Mouse (Mus musculus): ENCODE results near the gene Nfib.

The Nfib gene

DNA sequence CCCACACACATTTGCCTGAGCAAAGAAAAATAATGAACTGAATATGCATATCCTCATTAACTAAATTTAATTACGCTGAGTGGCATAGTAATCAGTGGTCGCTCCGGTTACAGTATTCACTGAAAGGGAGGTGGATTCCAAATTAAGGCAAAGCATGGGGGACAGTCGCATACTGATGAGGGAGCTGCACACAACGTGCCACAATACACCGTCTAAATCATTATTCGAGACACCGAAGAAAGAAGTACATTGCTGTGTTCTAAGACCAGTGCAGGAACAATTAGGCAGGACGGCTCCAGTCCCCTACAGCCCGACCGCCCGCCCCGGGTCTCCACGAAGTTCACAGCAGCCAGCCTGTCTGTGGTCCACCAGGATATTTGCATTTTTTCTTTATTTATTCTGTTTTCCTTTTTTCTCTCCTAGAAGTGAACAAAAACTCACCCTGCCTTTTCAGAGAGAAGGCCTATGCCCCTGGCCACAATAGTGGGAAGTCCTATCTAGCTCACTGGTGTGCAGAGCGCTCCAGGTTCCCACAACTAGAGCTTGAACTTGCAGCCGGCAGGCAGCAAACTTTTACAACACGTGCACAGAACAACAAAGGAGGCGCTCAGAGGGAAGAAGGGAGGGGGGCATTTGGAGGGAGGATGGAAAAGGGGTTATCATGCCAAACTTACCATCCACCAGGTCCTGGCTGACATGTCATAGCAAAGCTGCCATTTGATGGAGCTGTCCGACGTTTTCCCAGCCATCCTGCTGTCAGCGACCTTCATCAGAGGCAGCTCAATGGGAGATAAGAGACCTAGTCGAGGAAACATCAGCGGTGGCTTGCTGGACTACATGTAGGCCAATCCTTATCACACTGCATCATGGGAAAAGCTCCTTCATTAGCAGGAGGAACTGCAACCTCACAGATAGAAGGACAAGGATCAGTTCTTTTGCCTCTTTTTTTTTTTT, at the start of gene Nfib:
Gene Nfib, minus strand, starts transcription at position 910 of the 954 bp plus-strand sequence.
- no peak for DNase-seq (ENCODE audit: low read depth)

DNA sequence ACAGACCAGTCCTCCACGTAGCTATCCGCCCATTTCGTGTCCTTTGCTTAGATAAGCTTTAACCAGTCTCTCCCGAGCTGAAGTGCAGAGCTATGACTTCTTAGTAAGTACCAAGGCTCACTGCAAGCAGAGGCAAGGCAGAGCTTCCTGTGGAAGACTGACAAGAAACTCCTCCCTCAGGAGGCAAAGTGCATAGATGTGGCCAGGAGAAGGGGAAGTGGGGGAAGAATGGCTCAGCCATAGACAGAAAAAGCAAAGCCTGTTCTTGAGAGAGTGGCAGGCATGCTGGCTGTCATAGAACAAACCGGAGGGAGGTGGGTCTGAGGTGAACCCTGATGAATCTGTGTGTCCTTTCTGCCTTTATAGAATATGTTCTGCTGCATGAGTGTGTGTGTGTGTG, 30.2 kb upstream of the Nfib start:
- DNase-seq (ENCODE audit: low read depth), result no peak

DNA sequence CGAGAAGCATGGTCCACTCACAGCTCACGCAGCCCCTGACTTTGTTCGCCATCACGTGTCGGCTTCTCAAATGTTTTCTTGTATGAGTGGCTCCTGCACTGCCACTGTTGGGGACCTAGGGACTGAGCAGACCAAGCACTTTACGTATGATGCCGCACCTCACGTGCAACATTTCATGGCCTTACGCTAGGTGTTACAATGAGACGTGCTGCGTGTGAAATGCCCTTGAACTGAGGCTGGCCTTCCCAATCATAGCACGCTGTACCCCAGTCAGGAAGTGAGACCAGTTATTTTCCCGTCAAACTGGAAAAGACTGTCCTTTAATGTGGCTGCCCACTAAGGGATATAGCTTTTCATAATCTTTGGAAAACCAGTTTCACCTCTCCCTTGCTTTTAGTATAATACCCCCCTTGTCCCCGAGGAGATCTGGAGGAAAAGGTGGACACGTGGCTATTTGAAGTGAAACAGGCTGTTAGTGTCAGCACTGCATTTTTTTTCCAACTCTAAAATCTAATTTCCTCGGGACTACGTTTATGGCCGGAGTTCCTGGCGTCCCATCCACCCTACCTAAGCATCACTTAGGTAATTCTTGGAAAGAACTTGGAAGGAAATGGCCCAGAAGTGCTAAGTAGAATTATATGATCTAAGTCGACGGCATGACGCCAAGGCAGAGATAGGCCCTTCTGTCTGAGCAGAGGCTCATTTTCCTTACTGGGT, 29.4 kb upstream of the Nfib start:
- no peak for DNase-seq (ENCODE audit: low read depth)

DNA sequence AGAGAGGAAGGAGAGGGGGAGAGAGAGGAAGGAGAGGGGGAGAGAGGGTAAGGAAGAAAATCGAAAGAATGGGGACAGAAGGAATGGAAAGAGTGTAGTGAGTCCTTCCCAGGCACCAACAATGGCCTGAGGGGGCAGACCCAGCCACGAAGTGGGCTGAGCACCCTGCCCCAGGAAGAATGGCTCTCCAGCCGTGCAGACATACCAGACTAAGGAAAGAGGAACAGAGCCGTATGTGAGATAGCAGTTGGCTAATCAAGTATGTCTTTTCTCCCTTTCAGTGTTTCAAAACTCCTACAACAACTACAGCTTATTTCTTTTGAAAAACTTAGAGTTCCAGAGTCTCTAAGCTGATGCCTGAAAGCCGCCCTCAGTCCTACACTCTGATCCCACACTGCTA, 28.8 kb upstream of the Nfib start:
- DNase-seq (ENCODE audit: low read depth), result no peak

DNA sequence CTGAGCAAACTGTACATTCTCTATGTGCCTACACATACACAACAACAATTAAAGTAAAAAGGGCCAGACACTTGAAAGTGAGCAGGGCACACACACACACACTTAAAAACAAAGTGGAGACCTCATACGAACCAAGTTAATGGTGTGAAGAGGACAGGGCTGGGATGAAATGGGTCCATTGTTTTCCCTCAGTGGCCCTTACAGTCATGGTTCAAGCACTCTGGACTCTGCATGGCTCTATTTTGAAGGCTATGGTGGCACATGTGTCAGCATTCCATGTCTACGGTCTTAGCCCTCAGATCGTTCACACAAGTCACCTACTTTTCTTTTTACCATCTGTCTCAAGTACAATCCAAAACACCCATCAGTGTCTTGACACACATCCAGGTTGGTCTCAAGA, 28.1 kb upstream of the Nfib start:
- DNase-seq (ENCODE audit: low read depth), result no peak

DNA sequence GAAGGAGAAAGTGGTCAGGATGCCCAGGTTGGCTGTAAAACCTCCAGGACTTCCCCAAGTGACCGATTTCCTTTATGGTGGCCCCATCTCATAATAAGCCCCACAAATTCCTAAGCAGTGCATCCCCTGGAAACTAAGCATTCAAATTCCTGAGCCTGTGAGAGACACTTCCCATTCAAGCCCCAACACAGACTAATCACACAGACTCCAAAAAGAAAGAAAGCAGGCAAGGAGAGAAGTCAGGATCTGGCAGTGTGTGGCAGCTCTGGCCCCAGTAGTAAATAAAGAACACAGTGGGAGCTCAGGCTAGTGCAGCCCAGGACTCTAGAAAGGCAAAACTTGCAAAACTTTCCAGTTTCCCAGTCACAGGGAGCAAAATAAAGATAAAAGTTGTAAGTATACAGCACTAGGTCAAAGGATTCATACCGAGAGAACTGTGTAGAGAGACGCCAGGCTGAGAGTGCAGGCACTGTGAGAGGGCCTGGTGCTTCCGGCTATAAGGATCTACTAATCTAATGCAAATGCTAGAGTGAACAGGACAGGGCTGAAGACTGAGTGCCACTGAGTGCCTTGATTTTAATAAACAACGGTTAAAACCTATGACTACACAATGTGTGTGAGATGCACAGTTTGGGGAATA, 24.8 kb upstream of the Nfib start:
- no peak for DNase-seq (ENCODE audit: low read depth)

DNA sequence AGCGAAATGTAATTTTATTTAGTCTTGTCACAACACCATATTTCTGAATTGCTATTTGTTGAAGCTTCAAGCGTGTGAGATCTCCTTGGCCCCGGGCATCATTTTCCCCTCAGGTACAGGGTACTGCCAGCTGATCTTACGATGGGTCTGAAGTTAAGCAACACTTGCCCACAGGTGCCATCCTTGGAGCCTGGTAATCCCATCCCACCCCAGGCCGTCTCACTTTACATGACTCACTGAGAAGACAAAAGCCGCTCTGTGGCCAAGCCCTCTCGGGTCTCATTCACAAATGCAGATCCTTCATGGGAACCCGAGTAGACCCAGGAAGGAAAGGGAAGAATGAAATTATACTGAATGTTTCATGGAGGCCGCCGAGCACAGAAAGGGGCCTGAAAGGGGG, 18.5 kb upstream of the Nfib start:
- no peak for DNase-seq (ENCODE audit: low read depth)

DNA sequence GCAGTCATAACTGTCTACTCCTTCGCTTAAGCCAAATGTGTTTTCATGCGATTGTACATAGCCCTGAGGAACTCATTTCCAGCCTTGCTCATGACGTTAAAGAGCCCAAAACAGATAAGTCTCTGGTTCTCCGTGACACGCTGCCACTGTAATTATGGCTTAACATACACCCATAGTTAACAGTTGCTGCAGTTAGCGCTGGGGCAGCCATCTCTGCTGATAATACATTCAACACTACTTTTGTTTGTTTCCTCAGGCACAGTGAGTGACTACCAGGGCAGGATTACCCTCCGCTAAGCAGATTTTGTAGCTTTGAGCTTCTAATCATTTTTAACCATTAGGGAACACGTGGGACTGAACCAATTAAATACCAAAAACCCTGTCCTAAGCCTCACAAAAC, 17.5 kb upstream of the Nfib start:
- no peak for DNase-seq (ENCODE audit: low read depth)

DNA sequence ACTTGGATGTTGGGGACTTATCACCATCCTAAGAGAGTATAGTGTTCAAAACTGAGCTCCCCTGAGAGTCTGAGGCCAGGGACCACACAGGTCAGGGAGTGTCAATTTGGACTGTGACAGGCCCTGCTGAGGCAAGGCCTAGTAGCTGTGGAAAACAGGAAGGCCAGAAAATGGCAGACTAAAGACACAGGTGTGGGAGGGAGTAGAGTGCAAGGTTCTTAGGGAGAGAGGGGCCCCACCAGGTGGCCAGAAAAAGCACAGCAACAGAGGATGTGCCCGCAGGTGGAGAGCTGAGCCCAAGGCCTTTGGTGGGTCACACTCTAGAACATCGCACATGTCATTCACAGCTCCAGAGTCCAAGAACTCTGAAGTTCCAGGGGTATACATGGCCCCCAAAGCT, 10.3 kb upstream of the Nfib start:
- DNase-seq (ENCODE audit: low read depth), result no peak

DNA sequence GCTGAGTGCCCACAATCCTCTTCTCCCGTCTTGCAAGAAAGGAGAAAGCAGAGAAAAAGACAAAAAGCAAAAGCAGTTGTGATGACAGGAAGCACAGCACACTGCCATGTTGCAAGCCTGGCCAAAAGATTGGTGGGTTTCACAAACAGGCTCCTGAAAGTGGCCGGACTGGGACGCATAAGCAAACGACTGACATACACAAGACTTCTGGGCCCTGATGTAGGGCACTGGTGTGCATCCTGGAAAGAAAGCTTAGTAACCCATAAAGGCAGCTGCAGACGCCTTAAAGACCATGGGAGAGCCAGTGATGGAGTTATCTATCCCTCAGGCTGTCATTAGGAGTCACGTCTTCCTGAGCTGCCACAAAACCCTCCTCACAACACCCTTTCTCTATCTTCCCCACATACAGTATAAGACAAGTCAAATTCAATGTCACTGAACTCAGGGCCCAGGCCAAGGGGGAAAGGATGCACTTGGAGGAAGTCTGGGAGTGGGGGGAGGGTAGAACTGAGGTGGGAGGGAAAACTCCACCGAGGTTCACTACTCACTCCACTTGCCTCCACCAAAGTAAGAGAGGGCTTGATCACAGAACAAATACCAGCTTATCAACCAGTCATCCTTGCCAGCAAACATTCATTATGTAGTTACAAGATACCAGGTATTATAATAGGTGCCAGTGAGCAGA, 6.2 kb upstream of the Nfib start:
- no peak for DNase-seq (ENCODE audit: low read depth)

DNA sequence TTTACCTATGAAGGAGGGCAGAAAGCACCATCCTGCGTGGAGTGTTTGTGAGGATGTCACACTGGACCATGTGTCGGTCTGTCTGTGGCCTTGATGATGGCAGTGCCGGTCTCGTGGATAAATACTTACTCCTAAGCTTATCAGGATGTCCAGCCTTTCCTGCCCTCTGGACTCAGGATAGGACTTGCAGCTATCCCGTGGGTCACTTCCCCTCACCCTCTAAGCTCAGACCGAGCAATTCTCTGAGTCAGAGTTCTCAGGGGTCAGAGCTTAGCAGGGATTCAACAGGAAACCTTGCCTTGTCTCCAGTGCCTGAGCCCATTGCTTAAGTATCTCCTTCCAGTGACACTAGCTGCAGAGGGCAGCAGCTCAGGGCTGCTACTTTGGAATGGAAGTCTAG, 4.1 kb upstream of the Nfib start:
- no peak for DNase-seq (ENCODE audit: low read depth)

DNA sequence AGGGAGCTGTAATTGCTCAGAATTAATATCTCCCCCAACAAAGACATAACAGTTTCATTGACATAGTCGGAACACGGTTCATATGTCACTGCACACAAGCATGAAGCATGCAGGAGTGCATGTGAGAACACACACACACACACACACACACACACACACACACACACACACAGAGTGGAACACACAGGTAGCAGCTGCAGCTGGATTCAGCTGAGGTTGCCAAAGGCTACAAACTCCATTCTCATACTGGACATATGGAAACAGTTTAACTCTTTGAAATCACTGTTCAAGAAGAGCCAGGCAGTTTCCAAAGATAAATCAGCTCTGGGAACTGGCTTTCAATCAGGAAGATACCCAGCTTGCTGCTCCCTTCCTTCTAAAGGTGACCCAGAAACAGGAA, 462 bp upstream of the Nfib start:
- DNase-seq (ENCODE audit: low read depth), result no peak

DNA sequence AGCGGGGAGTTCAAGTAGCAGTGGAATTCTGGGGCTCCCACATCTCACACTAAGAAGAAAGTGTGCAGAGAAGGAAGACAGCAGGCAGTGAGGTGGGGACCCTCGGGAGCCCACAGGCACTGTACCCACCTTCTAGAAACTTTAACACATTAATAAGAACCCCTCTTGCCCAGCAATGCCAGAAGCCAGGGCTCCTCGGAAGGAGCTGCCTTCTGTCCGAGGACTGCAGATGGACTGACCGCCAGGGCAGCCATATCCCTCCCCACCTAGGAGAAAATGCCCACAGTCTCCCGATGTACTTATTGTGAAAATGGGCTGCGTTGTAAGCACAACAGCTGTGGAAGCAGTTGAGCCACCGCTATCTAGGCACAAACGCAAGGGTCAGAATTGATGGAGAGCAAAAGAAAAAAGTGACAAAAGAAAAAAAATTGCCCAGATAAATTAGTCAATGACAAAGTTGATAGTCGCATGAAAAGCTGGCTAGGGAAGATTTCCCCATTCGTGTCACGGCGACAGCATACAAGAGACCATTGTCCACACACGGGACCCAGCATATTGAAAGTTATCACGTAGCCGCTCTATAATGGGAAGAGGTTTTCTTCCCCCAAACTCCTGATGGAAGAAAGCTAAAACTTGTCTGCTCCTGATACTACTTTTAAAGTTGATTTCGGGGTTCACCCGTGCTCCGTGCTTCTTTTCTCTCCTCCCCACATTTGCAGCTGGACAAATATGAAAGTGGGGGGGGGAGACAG, 1.3 kb downstream of the Nfib start:
- DNase-seq (ENCODE audit: low read depth), result no peak

DNA sequence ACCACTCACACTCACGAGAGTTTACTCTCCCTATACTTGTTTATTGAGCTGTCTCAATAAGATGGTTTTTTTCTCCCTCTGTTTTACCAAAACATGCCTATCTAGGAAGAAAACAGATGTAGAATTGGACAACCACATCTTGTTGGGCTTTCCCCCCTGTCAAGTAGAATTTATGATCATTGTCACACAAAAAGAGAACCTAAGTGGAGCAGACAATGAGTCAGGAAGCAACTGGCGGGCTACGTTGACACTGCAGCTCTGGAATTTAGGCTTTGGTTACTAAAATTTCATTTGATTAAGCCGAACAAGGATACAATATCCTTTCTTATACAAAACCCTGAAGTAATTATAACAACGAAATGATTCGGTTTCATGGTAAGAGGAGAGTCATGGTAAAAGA, 2.7 kb downstream of the Nfib start:
- no peak for DNase-seq (ENCODE audit: low read depth)

DNA sequence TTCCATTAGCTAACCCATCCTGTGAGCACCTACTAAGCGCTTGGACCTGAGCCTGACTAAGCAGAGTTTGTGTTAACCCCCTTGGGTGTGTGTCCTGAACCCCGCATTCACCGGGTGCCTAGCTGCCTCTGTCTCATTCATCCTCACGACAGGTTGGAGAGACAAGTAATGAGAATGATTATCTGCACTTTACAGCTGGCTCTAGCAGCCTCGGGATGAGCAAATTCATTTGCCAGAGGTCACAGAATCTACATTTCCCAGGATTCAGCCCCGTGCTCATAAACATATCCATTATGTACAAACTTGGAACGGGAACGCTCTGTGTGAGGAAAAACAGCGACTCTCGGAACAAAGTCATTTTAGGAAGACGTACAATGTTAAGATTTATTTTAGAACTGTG, 6.0 kb downstream of the Nfib start:
- DNase-seq (ENCODE audit: low read depth), result no peak

DNA sequence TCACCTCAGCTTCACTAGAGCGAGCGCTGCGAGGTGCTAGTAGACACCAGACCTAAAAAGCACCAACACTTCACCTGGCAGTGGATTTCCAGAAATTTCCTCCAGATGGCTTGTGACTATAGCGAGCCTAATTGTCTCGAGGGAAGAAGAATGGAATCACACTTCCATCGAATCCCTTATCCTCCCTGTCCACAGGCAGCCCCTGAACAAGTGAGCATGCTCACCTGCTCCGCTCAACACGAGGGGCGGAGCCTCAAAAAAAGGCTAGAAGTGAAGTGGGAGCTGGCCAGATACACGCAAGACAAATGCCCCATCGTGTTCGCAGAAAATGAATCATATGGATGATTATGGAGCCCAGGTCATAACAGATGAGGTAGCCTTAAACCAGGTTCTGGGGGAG, 6.9 kb downstream of the Nfib start:
- DNase-seq (ENCODE audit: low read depth), result no peak

DNA sequence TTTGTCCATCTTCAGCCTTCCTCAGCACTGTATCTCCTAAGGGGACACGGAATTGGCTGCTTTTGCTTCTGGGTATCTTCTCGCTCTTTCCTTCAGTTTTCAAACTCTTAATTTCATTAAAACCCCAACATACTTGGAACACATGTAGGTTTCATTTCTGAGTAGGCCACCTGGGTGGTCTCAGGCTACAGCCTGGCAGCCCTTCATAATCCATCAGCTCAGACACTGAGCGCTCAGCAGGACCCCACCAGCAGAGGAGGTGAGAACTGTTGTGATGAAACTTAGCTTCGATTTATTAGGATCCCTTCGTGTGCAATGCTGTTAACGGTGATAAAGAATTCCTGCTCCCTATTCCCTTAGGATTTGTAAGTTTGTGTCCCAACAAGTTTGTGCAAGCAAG, 8.4 kb downstream of the Nfib start:
- DNase-seq (ENCODE audit: low read depth), result no peak

DNA sequence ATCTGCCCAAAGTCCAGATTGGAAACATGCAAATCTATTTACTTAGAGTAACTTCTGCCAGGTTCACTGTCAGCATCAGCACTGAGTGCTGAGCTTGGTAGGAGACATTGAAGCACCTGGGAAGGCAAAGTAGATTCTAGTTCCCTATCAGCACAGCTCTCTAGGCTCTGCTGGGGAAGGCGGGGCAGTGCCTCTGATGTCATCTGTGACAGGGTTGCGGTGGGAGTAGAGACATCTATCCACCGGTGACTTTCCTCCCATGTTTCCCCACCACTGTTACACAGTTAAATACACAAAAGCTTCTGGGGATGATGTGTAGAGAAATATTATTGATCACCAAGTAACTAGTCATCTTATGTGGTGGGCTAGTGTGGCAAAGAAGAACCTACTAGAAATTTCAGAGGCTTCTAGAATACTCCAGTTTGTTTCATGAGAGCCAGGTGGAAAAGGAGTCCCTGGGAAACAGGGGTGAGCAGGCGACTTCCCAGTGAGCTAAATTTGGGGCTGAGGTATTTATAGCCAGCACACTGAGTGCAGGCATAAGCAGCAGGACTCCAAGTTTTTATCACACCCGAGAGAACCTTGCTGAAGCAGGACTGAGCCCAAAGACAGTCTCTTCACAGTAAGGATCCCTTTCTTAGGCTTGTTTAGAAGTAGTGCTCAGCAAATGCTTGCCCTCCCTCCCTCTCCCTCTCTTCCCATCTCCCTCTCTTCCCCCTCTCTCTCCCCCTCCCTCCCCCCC, 9.6 kb downstream of the Nfib start:
- DNase-seq (ENCODE audit: low read depth), result no peak

DNA sequence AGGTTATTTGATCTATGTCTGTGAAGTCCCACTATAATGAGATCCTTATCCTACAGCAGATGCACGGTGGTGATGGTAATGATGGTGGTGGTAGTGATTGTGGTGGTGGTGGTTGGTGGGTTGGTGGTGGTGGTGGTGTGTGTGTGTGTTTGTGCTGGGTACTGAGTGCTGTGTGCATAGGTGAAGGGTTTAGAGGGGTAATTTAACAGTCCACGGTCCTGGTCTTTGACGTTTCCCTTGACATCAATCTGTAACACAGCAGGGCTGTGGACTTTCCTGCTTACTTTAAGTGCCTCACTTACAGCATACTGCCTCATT, 13.6 kb downstream of the Nfib start:
- DNase-seq (ENCODE audit: low read depth), result no peak

DNA sequence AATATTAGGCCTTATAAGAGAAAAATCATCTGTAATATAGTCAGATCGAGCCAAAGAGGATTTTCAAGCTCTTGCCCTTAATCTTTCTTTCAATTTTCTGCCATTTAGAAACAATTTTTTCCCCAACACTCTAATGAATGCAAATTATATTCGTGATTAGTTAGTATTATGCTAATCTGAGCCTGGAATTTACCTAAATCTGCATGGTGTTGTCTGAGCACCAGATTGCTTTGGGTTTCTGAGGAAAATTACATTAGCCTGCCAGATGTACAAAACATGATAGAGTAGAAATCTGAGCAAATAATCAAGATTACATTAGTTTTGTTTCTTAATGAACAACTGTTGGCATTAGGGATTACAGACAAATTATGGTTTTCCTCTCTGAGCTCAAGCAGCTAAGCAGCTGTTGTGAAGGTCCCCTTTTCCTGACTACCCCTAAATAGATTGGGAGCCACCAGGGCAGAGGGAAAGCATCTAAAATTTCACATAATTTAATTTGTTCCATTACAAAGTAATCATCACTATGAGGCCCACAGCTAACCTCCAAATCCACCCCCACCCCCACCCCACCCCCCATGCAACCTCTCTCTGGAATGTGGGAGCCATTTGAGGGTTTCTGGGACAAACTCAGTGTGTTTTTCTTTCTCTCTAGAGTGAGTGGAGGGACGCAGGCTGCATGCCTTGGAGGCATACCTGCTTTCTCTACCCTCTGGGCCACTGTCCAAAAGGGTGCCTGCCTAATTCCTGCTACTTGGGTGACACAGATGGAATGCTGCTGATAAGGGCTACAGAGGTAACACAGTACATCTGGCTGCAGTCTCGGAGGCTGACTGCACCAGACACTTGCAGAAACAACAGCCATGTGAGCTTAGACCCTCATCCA, 14.2 kb downstream of the Nfib start:
- DNase-seq (ENCODE audit: low read depth), result no peak
